Mouse (Mus musculus) testis, adult 2 months (tissue): ENCODE results near the gene Gm20671.
"Not testable (repeated sequence)": the region's sequence is repeated elsewhere in the genome, so short reads cannot be mapped to it uniquely, and the experiment has no call there.

Source experiments
- CTCF ChIP-seq: fragments of 200-500 bp; IDR thresholded peaks from 2 replicates; pipeline ENCODE4 v1.5.1; 2012; ENCODE audit warnings: low read depth, mild to moderate bottlenecking, inconsistent platforms, low read length, moderate library complexity; ENCODE audit not compliant: control insufficient read depth, insufficient read depth, insufficient replicate concordance
- POLR2A ChIP-seq: fragments of 200-500 bp; IDR thresholded peaks from 2 replicates; pipeline ENCODE4 v1.6.1; 2012; ENCODE audit warnings: low read depth, mild to moderate bottlenecking, inconsistent platforms, low read length, moderate library complexity; ENCODE audit not compliant: control insufficient read depth

DNA sequence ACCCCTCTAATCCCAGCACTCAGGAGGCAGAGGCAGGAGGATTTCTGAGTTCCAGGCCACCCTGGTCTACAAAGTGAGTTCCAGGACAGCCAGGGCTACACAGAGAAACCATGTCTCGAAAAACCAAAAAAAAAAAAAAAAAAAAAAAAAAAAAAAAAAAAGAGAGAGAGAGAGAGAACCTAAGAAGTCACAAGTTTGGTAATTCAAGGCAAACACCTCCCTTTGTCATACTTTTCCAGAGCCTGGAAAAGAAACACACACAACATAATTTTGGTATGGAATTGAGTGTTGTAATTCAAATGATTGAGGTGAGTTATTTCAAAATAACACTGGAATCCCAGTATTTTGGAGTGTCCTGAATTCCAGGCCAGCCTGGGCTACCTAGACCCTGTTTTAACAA lies 40.5 kb downstream of the Gm20671 start:
- TF ChIP-seq CTCF, POLR2A: not testable (repeated sequence)
